Mouse (Mus musculus): ENCODE results near the gene Ankrd65. TPM values are rescaled to one million over a fixed set of nuclear protein-coding genes. Genes with fewer than 3 reads are reported as not detected.

Ankrd65 gene
- not detected for polyA plus RNA-seq (2014; fragmentation: Illumina TruSeq; extraction: RNeasy Lipid Tissue Mini Kit (QIAGEN cat#74804); ENCODE audit: low read depth, low replicate concordance)

DNA sequence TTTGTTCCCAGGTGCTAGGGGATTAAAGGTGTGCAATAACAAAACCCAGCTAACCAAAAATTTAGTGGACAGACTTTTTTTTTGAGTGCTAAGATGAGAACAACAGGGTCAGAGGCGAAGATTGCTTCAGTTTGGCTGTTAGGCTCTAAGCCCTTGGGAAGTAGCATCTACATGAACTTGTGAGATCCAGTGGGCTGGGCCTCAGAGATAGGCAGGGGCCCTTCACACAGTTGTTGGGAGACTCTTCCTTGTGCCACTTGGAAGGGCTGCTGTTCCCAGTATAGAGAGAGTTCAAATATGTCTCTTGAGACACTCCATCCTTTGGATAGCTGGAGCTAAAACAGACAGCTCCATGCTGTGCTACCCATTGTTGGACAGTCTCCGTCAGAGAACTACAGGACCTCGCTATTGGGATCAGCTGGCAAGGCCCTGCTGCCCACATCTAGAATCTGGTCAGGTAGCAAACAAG, at the start of gene Ankrd65:
Gene Ankrd65, plus strand, starts transcription at position 419 of the 469 bp plus-strand sequence.

DNA sequence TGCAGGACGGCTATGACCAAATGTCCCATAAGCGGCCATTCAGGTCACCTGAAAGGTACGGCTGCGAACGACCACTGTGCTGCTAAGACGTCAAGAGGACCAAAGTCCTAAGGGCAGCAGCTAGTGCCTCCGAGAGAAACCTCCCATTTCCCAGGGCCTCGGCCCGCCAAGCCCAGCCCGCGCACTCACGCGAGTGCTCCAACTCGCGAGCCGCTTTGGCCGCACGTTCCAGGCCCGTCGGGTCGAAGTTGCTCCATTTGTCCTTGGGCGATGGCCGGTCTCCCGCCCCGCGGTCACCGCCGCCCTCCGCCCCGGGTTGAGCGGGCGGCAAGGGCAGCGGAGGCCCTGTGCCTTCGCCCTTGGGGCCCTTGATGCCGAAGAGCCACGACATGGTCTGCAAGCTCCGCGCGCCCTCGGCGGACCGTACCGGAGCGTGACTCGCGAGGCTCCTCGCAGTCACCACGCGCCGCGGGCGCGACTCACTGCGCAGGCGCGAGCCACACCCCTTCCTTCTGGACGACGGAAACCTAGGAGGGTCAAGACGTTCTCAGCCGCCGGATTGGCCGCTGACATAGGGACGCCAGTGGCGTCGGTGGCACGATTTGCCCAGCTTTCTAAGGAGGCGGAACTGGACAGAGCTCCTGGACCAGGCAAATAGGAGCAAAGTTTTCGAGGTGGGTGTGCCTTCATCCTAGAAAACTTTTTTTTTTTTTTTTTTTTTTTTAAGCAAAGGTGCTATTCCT, 29.5 kb upstream of the Ankrd65 start, which contains the start of gene Atad3a:
Gene Atad3a, minus strand, starts transcription at position 481 of the 743 bp plus-strand sequence.

DNA sequence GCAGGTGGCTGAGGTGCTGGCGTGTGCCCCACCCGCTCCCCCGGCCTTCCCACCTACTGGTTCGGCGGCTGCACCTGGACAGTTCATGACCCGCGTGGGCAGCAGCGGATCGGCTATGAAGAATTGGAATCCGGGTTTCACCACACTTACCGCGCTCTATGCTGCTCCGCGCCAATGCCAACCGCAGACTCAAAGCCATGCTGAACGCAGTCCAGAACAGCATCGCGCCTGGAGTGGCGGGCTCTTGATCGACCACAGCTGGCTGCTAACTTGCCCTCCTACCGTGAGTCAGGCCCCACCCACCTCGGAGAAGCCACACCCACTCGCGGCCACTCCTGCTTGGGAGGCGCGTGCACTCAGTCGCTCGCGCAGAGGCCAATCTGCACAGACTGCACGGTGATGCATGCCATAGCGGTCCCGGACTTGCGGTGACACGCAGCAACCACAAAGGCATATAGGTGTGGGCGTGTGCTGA, 15.9 kb upstream of the Ankrd65 start, which contains the start of gene Vwa1:
Gene Vwa1, minus strand, starts transcription at position 419 of the 475 bp plus-strand sequence.

DNA sequence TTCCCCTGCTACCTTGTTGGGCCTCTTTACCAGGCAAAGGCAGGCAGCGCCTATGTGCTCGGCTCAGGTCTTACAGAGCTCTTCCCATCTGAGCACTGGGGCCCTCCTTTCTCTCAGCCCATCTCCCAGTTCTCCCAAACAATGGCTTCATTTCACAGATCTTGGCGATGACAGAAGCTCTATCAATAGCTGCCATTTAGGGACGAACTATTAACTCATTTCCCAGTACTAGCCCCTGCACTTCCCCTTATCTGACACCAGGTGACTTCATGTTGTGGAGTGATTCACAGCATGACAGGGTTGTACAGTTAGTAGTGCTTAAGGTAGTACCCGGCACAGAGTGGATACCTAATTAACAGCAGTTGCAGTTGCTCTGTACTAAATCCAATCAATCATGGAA, 4.4 kb upstream of the Ankrd65 start, which contains the start of gene Tmem88b:
Gene Tmem88b, minus strand, starts transcription at position 56 of the 400 bp plus-strand sequence.

DNA sequence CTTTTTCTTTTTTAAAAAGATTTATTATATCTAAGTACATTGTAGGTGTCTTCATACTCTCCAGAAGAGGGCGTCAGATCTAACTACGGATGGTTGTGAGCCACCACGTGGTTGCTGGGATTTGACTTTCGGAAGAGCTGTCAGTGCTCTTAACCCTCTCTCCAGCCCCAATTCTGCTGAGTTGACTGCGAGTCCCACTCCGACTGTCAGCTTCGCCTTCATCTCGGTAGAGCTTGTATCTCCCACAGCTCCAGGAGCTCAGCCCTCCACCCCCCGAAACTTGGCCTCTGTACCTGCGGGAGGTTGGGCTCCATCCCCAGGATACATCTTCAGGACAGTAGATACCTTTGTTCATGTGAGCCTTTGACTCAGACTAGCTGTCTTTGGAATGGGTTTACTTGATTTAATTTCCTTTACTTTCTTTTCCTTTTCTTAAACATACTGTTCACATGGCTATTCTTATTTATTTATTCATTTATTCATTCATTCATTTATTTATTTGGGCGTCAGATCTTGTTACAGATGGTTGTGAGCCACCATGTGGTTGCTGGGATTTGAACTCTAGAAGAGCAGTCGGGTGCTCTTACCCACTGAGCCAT, 12.6 kb downstream of the Ankrd65 start, which contains the start of gene Mrpl20:
Gene Mrpl20, plus strand, starts transcription at position 138 of the 599 bp plus-strand sequence.

DNA sequence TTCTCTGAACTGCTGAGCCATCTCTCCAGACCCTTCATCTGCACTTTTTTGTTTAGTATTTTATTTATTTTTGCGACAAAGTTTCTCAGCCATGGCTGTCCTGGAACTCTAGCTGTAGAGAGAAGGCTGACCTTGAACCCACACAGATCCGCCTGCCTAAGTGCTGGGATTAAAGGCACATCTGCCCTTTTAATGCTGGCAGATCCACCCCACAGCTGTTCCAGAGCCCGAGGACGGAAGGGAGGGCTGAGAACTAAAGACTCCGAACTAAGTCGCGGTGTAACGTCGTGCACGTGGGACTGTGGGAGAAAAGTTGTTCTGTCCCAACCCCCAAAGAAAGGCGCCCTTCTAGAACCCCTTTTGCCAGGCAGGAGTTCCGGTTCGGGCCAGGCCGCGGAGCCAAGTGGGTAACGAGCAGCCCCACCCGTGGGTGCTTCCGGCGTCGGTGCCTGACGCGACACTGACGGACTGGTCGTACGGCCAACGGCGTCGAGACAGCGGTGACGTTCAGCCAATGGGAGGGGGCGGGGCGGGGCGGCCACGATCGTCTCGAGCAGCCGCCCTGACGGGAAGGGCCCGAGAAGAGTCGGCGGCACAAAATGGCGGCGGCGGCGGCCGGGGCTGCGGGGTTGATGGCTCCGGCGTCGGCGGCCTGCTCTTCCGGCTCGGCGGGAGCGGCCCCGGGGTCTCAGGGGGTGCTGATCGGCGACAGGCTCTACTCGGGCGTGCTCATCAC, 21.9 kb downstream of the Ankrd65 start, which contains the start of gene Ccnl2:
Gene Ccnl2, plus strand, starts transcription at position 561 of the 736 bp plus-strand sequence.

DNA sequence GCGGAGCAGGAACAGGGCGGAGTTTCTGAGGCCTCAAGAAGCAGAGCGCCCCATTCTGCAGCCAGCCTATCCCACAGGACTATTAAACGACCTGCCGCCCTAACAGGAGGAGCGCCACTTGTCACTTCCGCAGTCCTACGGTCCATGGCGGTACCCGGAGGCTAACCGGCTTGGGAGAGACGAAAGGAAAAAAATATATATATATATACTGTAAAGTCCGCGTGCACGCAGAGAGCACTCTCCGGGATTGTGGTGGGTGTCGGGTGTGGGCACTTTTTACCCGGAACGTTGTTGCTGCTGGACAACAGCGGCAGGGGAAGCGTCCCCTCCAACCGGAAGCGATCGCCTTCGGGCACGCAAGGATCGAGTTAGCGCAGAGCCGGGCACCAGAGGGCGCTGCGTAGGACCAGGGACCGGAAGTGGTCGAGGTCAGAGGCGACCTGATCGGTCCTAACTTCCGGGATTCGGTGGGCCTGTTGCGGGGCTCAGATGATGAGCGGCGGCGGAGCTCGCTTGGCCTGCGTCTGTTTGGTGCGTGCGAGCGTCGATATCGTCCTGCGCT, 41.0 kb downstream of the Ankrd65 start, which contains the start of gene Aurkaip1:
Gene Aurkaip1, plus strand, starts transcription at position 68 of the 562 bp plus-strand sequence.

DNA sequence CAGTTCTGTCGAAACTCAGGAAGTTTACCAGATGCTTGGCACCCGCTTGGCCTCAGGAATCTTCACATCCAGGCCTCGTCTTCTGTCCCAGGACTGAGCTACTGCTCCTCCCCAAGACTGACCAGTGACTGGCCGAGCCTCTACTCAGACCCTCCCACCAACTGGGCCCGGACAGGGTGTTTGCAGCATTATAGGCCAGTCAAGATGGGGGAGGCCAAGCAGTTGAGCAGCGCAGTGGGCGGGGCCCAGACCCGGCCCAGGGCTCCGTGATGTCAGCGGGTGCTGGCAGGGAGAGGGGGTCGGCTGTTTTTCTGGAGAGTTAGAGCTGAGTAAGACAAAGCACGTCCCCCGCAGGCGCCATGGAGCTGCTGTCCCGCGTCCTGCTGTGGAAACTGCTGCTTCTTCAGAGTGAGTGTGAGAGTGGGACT, 49.3 kb downstream of the Ankrd65 start, which contains the start of gene Mxra8:
Gene Mxra8, plus strand, starts transcription at position 198 of the 428 bp plus-strand sequence.

DNA sequence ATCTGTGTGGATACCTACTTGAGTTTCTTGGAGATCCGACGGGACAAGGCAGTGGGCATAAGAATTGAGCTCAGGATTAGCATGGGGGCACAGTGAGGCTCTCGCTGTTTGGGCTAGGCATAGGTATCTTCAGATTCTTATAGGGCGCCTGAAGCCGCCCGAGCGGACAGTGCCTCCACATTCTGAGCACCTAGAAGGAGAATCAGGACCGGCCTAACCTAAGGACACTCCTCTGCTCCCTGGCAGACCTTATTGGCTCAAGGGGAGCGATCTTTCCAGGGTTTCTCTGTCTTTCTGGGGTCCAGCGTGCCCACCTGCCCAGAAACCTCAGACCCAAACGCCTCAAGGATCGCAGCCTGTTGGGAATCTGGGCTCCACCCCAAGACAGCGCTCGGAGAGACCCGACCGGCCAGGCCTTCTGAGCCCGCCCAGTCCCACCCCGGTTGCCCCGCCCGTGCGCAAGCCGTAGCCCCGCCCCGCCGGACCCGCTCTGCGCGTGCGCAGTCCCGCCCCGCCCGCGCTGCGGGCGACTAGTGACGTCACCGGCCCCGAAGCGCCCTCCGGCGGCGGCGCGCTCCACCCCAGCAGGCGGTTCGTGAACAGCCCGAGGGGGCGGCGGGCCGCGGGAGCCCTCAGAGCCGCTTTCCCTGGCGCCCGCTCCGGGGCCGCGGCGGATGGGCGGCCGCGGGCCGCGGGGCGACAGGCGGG, 56.8 kb downstream of the Ankrd65 start, which contains the start of gene Dvl1:
Gene Dvl1, plus strand, starts transcription at position 532 of the 708 bp plus-strand sequence.

Other genes with a start within 250 kb of the Ankrd65 start
- 49.5 TPM for gene Nadk, start 228.1 kb upstream of the Ankrd65 start, polyA plus RNA-seq (2014; fragmentation: Illumina TruSeq; extraction: RNeasy Lipid Tissue Mini Kit (QIAGEN cat#74804); ENCODE audit: low read depth, low replicate concordance)
- gene Slc35e2, start 189.0 kb upstream of the Ankrd65 start, polyA plus RNA-seq (2014; fragmentation: Illumina TruSeq; extraction: RNeasy Lipid Tissue Mini Kit (QIAGEN cat#74804); ENCODE audit: low read depth, low replicate concordance) = 9.5 TPM
- gene Cdk11b, start 165.6 kb upstream of the Ankrd65 start, polyA plus RNA-seq (2014; fragmentation: Illumina TruSeq; extraction: RNeasy Lipid Tissue Mini Kit (QIAGEN cat#74804); ENCODE audit: low read depth, low replicate concordance) = 57.7 TPM
- gene Gm10563, start 145.0 kb upstream of the Ankrd65 start, polyA plus RNA-seq (2014; fragmentation: Illumina TruSeq; extraction: RNeasy Lipid Tissue Mini Kit (QIAGEN cat#74804); ENCODE audit: low read depth, low replicate concordance) = not detected
- gene Mmp23, start 137.1 kb upstream of the Ankrd65 start, polyA plus RNA-seq (2014; fragmentation: Illumina TruSeq; extraction: RNeasy Lipid Tissue Mini Kit (QIAGEN cat#74804); ENCODE audit: low read depth, low replicate concordance) = 0.61 TPM
- 0.73 TPM for gene Mib2, start 121.2 kb upstream of the Ankrd65 start, polyA plus RNA-seq (2014; fragmentation: Illumina TruSeq; extraction: RNeasy Lipid Tissue Mini Kit (QIAGEN cat#74804); ENCODE audit: low read depth, low replicate concordance)
- gene Fndc10, start 96.1 kb upstream of the Ankrd65 start, polyA plus RNA-seq (2014; fragmentation: Illumina TruSeq; extraction: RNeasy Lipid Tissue Mini Kit (QIAGEN cat#74804); ENCODE audit: low read depth, low replicate concordance) = not detected
- 74.9 TPM for gene Ssu72, start 85.6 kb upstream of the Ankrd65 start, polyA plus RNA-seq (2014; fragmentation: Illumina TruSeq; extraction: RNeasy Lipid Tissue Mini Kit (QIAGEN cat#74804); ENCODE audit: low read depth, low replicate concordance)
- gene Tmem240, start 55.6 kb upstream of the Ankrd65 start, polyA plus RNA-seq (2014; fragmentation: Illumina TruSeq; extraction: RNeasy Lipid Tissue Mini Kit (QIAGEN cat#74804); ENCODE audit: low read depth, low replicate concordance) = not detected
- gene Atad3a, start 29.3 kb upstream of the Ankrd65 start, polyA plus RNA-seq (2014; fragmentation: Illumina TruSeq; extraction: RNeasy Lipid Tissue Mini Kit (QIAGEN cat#74804); ENCODE audit: low read depth, low replicate concordance) = 5.9 TPM
- 3.3 TPM for gene Vwa1, start 15.7 kb upstream of the Ankrd65 start, polyA plus RNA-seq (2014; fragmentation: Illumina TruSeq; extraction: RNeasy Lipid Tissue Mini Kit (QIAGEN cat#74804); ENCODE audit: low read depth, low replicate concordance)
- 2.2 TPM for gene Tmem88b, start 4.6 kb upstream of the Ankrd65 start, polyA plus RNA-seq (2014; fragmentation: Illumina TruSeq; extraction: RNeasy Lipid Tissue Mini Kit (QIAGEN cat#74804); ENCODE audit: low read depth, low replicate concordance)
- 87.6 TPM for gene Mrpl20, start 12.4 kb downstream of the Ankrd65 start, polyA plus RNA-seq (2014; fragmentation: Illumina TruSeq; extraction: RNeasy Lipid Tissue Mini Kit (QIAGEN cat#74804); ENCODE audit: low read depth, low replicate concordance)
- gene Ccnl2, start 22.1 kb downstream of the Ankrd65 start, polyA plus RNA-seq (2014; fragmentation: Illumina TruSeq; extraction: RNeasy Lipid Tissue Mini Kit (QIAGEN cat#74804); ENCODE audit: low read depth, low replicate concordance) = 37.9 TPM
- 6.3 TPM for gene Aurkaip1, start 40.8 kb downstream of the Ankrd65 start, polyA plus RNA-seq (2014; fragmentation: Illumina TruSeq; extraction: RNeasy Lipid Tissue Mini Kit (QIAGEN cat#74804); ENCODE audit: low read depth, low replicate concordance)
- gene Mxra8, start 49.2 kb downstream of the Ankrd65 start, polyA plus RNA-seq (2014; fragmentation: Illumina TruSeq; extraction: RNeasy Lipid Tissue Mini Kit (QIAGEN cat#74804); ENCODE audit: low read depth, low replicate concordance) = 43.1 TPM
- 3.0 TPM for gene Dvl1, start 57.0 kb downstream of the Ankrd65 start, polyA plus RNA-seq (2014; fragmentation: Illumina TruSeq; extraction: RNeasy Lipid Tissue Mini Kit (QIAGEN cat#74804); ENCODE audit: low read depth, low replicate concordance)
- gene Tas1r3, start 72.9 kb downstream of the Ankrd65 start, polyA plus RNA-seq (2014; fragmentation: Illumina TruSeq; extraction: RNeasy Lipid Tissue Mini Kit (QIAGEN cat#74804); ENCODE audit: low read depth, low replicate concordance) = not detected
- gene Cptp, start 79.0 kb downstream of the Ankrd65 start, polyA plus RNA-seq (2014; fragmentation: Illumina TruSeq; extraction: RNeasy Lipid Tissue Mini Kit (QIAGEN cat#74804); ENCODE audit: low read depth, low replicate concordance) = 6.4 TPM
- 1.9 TPM for gene Ints11, start 79.1 kb downstream of the Ankrd65 start, polyA plus RNA-seq (2014; fragmentation: Illumina TruSeq; extraction: RNeasy Lipid Tissue Mini Kit (QIAGEN cat#74804); ENCODE audit: low read depth, low replicate concordance)
- 1.4 TPM for gene Pusl1, start 101.3 kb downstream of the Ankrd65 start, polyA plus RNA-seq (2014; fragmentation: Illumina TruSeq; extraction: RNeasy Lipid Tissue Mini Kit (QIAGEN cat#74804); ENCODE audit: low read depth, low replicate concordance)
- 0.97 TPM for gene Acap3, start 101.4 kb downstream of the Ankrd65 start, polyA plus RNA-seq (2014; fragmentation: Illumina TruSeq; extraction: RNeasy Lipid Tissue Mini Kit (QIAGEN cat#74804); ENCODE audit: low read depth, low replicate concordance)
- gene Ube2j2, start 153.4 kb downstream of the Ankrd65 start, polyA plus RNA-seq (2014; fragmentation: Illumina TruSeq; extraction: RNeasy Lipid Tissue Mini Kit (QIAGEN cat#74804); ENCODE audit: low read depth, low replicate concordance) = 50.5 TPM
- 28.0 TPM for gene C1qtnf12, start 171.9 kb downstream of the Ankrd65 start, polyA plus RNA-seq (2014; fragmentation: Illumina TruSeq; extraction: RNeasy Lipid Tissue Mini Kit (QIAGEN cat#74804); ENCODE audit: low read depth, low replicate concordance)
- gene B3galt6, start 202.2 kb downstream of the Ankrd65 start, polyA plus RNA-seq (2014; fragmentation: Illumina TruSeq; extraction: RNeasy Lipid Tissue Mini Kit (QIAGEN cat#74804); ENCODE audit: low read depth, low replicate concordance) = 5.6 TPM
- gene Sdf4, start 202.4 kb downstream of the Ankrd65 start, polyA plus RNA-seq (2014; fragmentation: Illumina TruSeq; extraction: RNeasy Lipid Tissue Mini Kit (QIAGEN cat#74804); ENCODE audit: low read depth, low replicate concordance) = 121 TPM
- not detected for gene Tnfrsf4, start 223.4 kb downstream of the Ankrd65 start, polyA plus RNA-seq (2014; fragmentation: Illumina TruSeq; extraction: RNeasy Lipid Tissue Mini Kit (QIAGEN cat#74804); ENCODE audit: low read depth, low replicate concordance)
- gene Tnfrsf18, start 235.7 kb downstream of the Ankrd65 start, polyA plus RNA-seq (2014; fragmentation: Illumina TruSeq; extraction: RNeasy Lipid Tissue Mini Kit (QIAGEN cat#74804); ENCODE audit: low read depth, low replicate concordance) = not detected

Data from kidney, adult 10 weeks (tissue).